Mouse (Mus musculus): ENCODE data around the gene Arhgdib. TPM values are rescaled to one million over a fixed set of nuclear protein-coding genes. Genes with fewer than 3 reads are reported as not detected.
A peak's percentile ranks its signal among the peaks of the same experiment; 100 is the strongest.

Gene Arhgdib
- total RNA-seq, 2 experiments from 2014 or later: 36.9 to 45.4 TPM

- DNase-seq: no peak
- intact Hi-C loops (cut with DNase I): loop anchor here (5.0 kb wide), 1 partner anchor 44 kb away; no protein-coding TSS in a partner anchor
Measured at GRCm38 (mm10) chr6:136923532-136923931, 18.2 kb downstream of the Arhgdib start, which contains the start of gene Pde6h. Pde6h (plus strand) TSS chr6:136923832.

- intact Hi-C loops (cut with DNase I): loop anchor here (5.0 kb wide), 1 partner anchor 44 kb away; no protein-coding TSS in a partner anchor
- DNase-seq: no peak
Measured at GRCm38 (mm10) chr6:136922871-136923270, 18.8 kb downstream of the Arhgdib start.

GRCm38 (mm10) chr6:136922080-136922479 is 19.6 kb downstream of the Arhgdib start, which contains the start of gene Erp27:
Erp27 (minus strand) TSS chr6:136922180.
- DNase-seq: no peak
- intact Hi-C loops (cut with DNase I): loop anchor here (5.0 kb wide), 1 partner anchor 45 kb away; no protein-coding TSS in a partner anchor

- DNase-seq: no peak
- intact Hi-C loops (cut with DNase I): loop anchor here (5.0 kb wide), 1 partner anchor 46 kb away; no protein-coding TSS in a partner anchor
Measured at GRCm38 (mm10) chr6:136921601-136922000, 20.1 kb downstream of the Arhgdib start.

- intact Hi-C loops (cut with DNase I): loop anchor here (1.0 to 5.0 kb wide), 2 partner anchors 47 to 59 kb away; no protein-coding TSS in a partner anchor
Measured at GRCm38 (mm10) chr6:136920320-136921257, 21.1 kb downstream of the Arhgdib start.

GRCm38 (mm10) chr6:136917885-136918284 is 23.8 kb downstream of the Arhgdib start:
- no peak for DNase-seq
- intact Hi-C loops (cut with DNase I): no loop called here

More at GRCm38 (mm10) chr6:136920320-136921257, 21.1 kb downstream of the Arhgdib start:
- peak; percentile 79 to 89 for DNase-seq

- DNase-seq: no peak
- intact Hi-C loops (cut with DNase I): no loop called here
Measured at GRCm38 (mm10) chr6:136915721-136916395, 25.8 kb downstream of the Arhgdib start.

GRCm38 (mm10) chr6:136914234-136914633 is 27.5 kb downstream of the Arhgdib start:
- intact Hi-C loops (cut with DNase I): no loop called here
- no peak for DNase-seq

GRCm38 (mm10) chr6:136913384-136914126 is 28.1 kb downstream of the Arhgdib start:
- DNase-seq: peak; percentile 50 to 58

GRCm38 (mm10) chr6:136912751-136913265 is 28.9 kb downstream of the Arhgdib start:
- no peak for DNase-seq
- intact Hi-C loops (cut with DNase I): no loop called here

More at GRCm38 (mm10) chr6:136913384-136914126, 28.1 kb downstream of the Arhgdib start:
- intact Hi-C loops (cut with DNase I): no loop called here

GRCm38 (mm10) chr6:136910247-136910890 is 31.3 kb downstream of the Arhgdib start:
- intact Hi-C loops (cut with DNase I): no loop called here
- peak; percentile 43 to 57 for DNase-seq

- intact Hi-C loops (cut with DNase I): no loop called here
- peak; percentile 30 to 47 for DNase-seq
Measured at GRCm38 (mm10) chr6:136906937-136907293, 34.8 kb downstream of the Arhgdib start.

GRCm38 (mm10) chr6:136906283-136906936 is 35.3 kb downstream of the Arhgdib start:
- intact Hi-C loops (cut with DNase I): no loop called here
- DNase-seq: peak; percentile 35 to 36

- DNase-seq: no peak
- intact Hi-C loops (cut with DNase I): no loop called here
Measured at GRCm38 (mm10) chr6:136903885-136904470, 37.7 kb downstream of the Arhgdib start.

- no peak for DNase-seq
- intact Hi-C loops (cut with DNase I): no loop called here
Measured at GRCm38 (mm10) chr6:136902527-136902926, 39.2 kb downstream of the Arhgdib start.

GRCm38 (mm10) chr6:136901010-136901409 is 40.7 kb downstream of the Arhgdib start:
- no peak for DNase-seq
- intact Hi-C loops (cut with DNase I): no loop called here

GRCm38 (mm10) chr6:136900369-136901009 is 41.2 kb downstream of the Arhgdib start:
- intact Hi-C loops (cut with DNase I): no loop called here
- no peak for DNase-seq

- no peak for DNase-seq
- intact Hi-C loops (cut with DNase I): no loop called here
Measured at GRCm38 (mm10) chr6:136898954-136899353, 42.7 kb downstream of the Arhgdib start.

All from heart, postnatal 14 days (tissue).